21 mouse cellular contexts compared by ENCODE assay signal in the genomic region with DNA sequence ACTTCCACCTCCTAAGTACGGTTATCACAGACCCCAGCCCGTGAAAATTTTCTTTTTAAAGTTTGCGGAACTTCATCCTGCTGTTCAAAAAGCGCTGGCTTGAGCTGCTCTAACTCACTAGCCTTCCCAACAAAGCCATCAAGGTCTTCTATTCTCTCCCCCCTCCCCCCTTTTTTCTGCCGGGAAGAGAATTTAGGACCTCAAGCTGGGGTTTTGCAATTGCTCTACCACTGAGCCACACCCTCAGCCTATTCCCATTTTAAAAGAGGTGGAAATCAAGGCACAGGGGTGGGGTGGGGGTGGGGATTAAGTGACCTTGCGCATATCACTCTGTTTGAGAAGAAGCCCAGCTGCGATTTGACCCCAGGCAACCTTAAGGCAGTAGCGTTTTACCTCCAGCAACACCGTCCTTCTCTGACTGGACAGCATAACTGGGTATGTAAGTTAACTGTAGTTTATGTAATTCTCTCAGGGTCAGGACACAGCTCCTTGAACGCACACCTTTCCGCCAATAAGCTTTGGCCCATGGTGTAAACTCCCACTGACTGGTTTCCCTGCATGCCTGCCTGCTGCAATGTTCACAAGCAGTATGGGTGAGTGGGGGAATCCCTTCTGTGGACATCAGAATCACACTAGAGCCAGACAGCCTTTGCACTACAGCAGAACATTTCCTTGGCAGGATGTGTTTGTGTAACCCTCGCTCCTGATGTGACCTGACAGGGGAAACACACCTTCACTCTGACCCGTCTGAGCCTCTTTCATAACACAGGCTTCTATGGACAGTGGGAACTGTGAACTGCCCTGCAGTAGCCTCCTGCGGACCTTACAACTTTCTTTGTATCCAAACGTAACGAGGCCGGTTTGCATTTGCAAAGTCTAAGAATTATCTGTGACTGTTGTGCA. TPM values are rescaled to one million over a fixed set of nuclear protein-coding genes. Genes with fewer than 3 reads are reported as not detected.
DNase-seq lines count a peak whose midpoint lies in the region; ATAC-seq lines count a peak whose summit lies in the region.
"Had no signal": no experiment of that assay in that cellular context is flagged by ENCODE, and none has a peak within 500 bp of the region (broad histone marks: within the 10 kb centered on the region; RNA-seq: fewer than 3 reads in every experiment).

No protein-coding gene starts in this region.

- H3K9ac ChIP-seq in liver, embryonic 15.5 days = no peak overlapping the region
- no peak overlapping the region for H3K9ac ChIP-seq in liver, embryonic 12.5 days
- H3K9ac ChIP-seq: forebrain, embryonic 12.5 days; heart, embryonic 12.5 days; hindbrain, embryonic 12.5 days; liver, embryonic 14.5 days had no signal

- H3K27ac ChIP-seq in heart, embryonic 10.5 days = no peak overlapping the region
- H3K27ac ChIP-seq in liver, embryonic 15.5 days (replicated peaks) = peak overlapping the region; percentile 9; the same call in 1 of the 2 replicates
- H3K27ac ChIP-seq in liver, embryonic 12.5 days = no peak overlapping the region
- H3K27ac ChIP-seq: forebrain, embryonic 12.5 days; gastrocnemius, adult 2 months; hindbrain, embryonic 12.5 days; liver, embryonic 14.5 days had no signal

- H3K4me1 ChIP-seq in heart, embryonic 10.5 days = peaks cover 29% of the 10 kb centered on the region
- H3K4me1 ChIP-seq in liver, embryonic 15.5 days (replicated peaks) = peaks cover 38% of the 10 kb centered on the region
- H3K4me1 ChIP-seq in liver, embryonic 12.5 days = peaks cover 37% of the 10 kb centered on the region

- ATAC-seq in liver, embryonic 15.5 days (ENCODE audit: insufficient read depth) = no peak
- ATAC-seq in liver, embryonic 12.5 days = no peak
- ATAC-seq: intestine, postnatal 0 days had no signal

- no peak overlapping the region for H3K4me3 ChIP-seq in heart, embryonic 10.5 days
- H3K4me3 ChIP-seq in liver, embryonic 15.5 days (replicated peaks) = no peak overlapping the region
- no peak overlapping the region for H3K4me3 ChIP-seq in liver, embryonic 12.5 days
- H3K4me3 ChIP-seq: forebrain, embryonic 12.5 days; gastrocnemius, adult 2 months; heart, embryonic 12.5 days; hindbrain, embryonic 12.5 days had no signal

- H3K36me3 ChIP-seq in heart, embryonic 10.5 days = no peaks in the 10 kb centered on the region
- H3K36me3 ChIP-seq in liver, embryonic 15.5 days (replicated peaks) = no peaks in the 10 kb centered on the region
- no peaks in the 10 kb centered on the region for H3K36me3 ChIP-seq in liver, embryonic 12.5 days
- H3K36me3 ChIP-seq: forebrain, embryonic 12.5 days; heart, embryonic 12.5 days; hindbrain, embryonic 12.5 days had no signal

- peak; percentile 81 for DNase-seq in heart, adult 11 months
- DNase-seq in heart, embryonic 10.5 days (ENCODE audit: low spot score) = no peak
- DNase-seq in ES-CJ7 (ENCODE audit: low read depth, low spot score) = peak; percentile 96
- peak; percentile 92 for DNase-seq in ZHBTc4 (ENCODE audit: low read depth, low spot score)
- DNase-seq in embryo, embryonic 11 days = no peak
- DNase-seq: adrenal gland, adult 8-10 months; cerebellum, adult 9-10 months; gastrocnemius, adult 2 months; kidney, postnatal 4 days; lung, postnatal 10 days; right cerebral cortex, postnatal 25 days; spleen, adult 18-20 months had no signal

- no peaks in the 10 kb centered on the region for H3K27me3 ChIP-seq in heart, embryonic 10.5 days (ENCODE audit: insufficient read depth, poor library complexity, severe bottlenecking)
- H3K27me3 ChIP-seq in liver, embryonic 15.5 days = no peaks in the 10 kb centered on the region
- H3K27me3 ChIP-seq in liver, embryonic 12.5 days (replicated peaks) = no peaks in the 10 kb centered on the region
- H3K27me3 ChIP-seq: forebrain, embryonic 12.5 days; heart, embryonic 12.5 days had no signal

- 27% methylated on average over 17 of the region's 17 CpGs for WGBS in heart, embryonic 10.5 days
- WGBS in liver, embryonic 15.5 days (ENCODE audit: insufficient replicate concordance) = 51% methylated on average over 17 of the region's 17 CpGs
- 46% methylated on average over 17 of the region's 17 CpGs for WGBS in liver, embryonic 12.5 days (ENCODE audit: insufficient replicate concordance)

- no peak overlapping the region for H3K4me2 ChIP-seq in liver, embryonic 15.5 days
- no peak overlapping the region for H3K4me2 ChIP-seq in liver, embryonic 12.5 days
- H3K4me2 ChIP-seq: forebrain, embryonic 12.5 days; heart, embryonic 12.5 days; hindbrain, embryonic 12.5 days; midbrain, embryonic 11.5 days had no signal

- H3K9me3 ChIP-seq in heart, embryonic 10.5 days = no peaks in the 10 kb centered on the region
- no peaks in the 10 kb centered on the region for H3K9me3 ChIP-seq in liver, embryonic 15.5 days (replicated peaks)
- no peaks in the 10 kb centered on the region for H3K9me3 ChIP-seq in liver, embryonic 12.5 days (replicated peaks)
- H3K9me3 ChIP-seq: forebrain, embryonic 12.5 days; heart, embryonic 12.5 days; hindbrain, embryonic 12.5 days had no signal

RNA-seq across cellular contexts. Expression of gene Cic, which starts 3.3 kb away (rescaled TPM):
- 17.0 and 28.7 TPM in 2 replicates for polyA plus RNA-seq in heart, embryonic 10.5 days (2016; fragmentation: Nextera tagmentation; extraction: Ambion mirVana)
- 8.9 and 10.2 TPM in 2 replicates for polyA plus RNA-seq in liver, embryonic 15.5 days (2015; fragmentation: Nextera tagmentation; extraction: Ambion mirVana)
- 17.0 TPM in 2 replicates for polyA plus RNA-seq in liver, embryonic 12.5 days (2016; fragmentation: Nextera tagmentation; extraction: Ambion mirVana)

RNA-seq across cellular contexts. Expression of gene Erf, which starts 13.7 kb away (rescaled TPM):
- polyA plus RNA-seq in heart, embryonic 10.5 days (2016; fragmentation: Nextera tagmentation; extraction: Ambion mirVana) = 9.2 and 17.9 TPM in 2 replicates
- polyA plus RNA-seq in liver, embryonic 15.5 days (2015; fragmentation: Nextera tagmentation; extraction: Ambion mirVana) = 4.6 and 4.8 TPM in 2 replicates
- 6.5 and 7.5 TPM in 2 replicates for polyA plus RNA-seq in liver, embryonic 12.5 days (2016; fragmentation: Nextera tagmentation; extraction: Ambion mirVana)

RNA-seq across cellular contexts. Expression of gene Gsk3a, which starts 26.6 kb away (rescaled TPM):
- polyA plus RNA-seq in heart, embryonic 10.5 days (2016; fragmentation: Nextera tagmentation; extraction: Ambion mirVana) = 8.2 and 11.9 TPM in 2 replicates
- polyA plus RNA-seq in liver, embryonic 15.5 days (2015; fragmentation: Nextera tagmentation; extraction: Ambion mirVana) = 6.4 and 7.4 TPM in 2 replicates
- polyA plus RNA-seq in liver, embryonic 12.5 days (2016; fragmentation: Nextera tagmentation; extraction: Ambion mirVana) = 13.0 and 14.4 TPM in 2 replicates

RNA-seq across cellular contexts. Expression of gene Pafah1b3, which starts 33.6 kb away (rescaled TPM):
- polyA plus RNA-seq in heart, embryonic 10.5 days (2016; fragmentation: Nextera tagmentation; extraction: Ambion mirVana) = 147 and 189 TPM in 2 replicates
- 25.7 and 26.1 TPM in 2 replicates for polyA plus RNA-seq in liver, embryonic 15.5 days (2015; fragmentation: Nextera tagmentation; extraction: Ambion mirVana)
- 44.1 and 51.0 TPM in 2 replicates for polyA plus RNA-seq in liver, embryonic 12.5 days (2016; fragmentation: Nextera tagmentation; extraction: Ambion mirVana)

RNA-seq across cellular contexts. Expression of gene Prr19, which starts 37.0 kb away (rescaled TPM):
- 0.26 and 0.65 TPM in 2 replicates for polyA plus RNA-seq in heart, embryonic 10.5 days (2016; fragmentation: Nextera tagmentation; extraction: Ambion mirVana)
- polyA plus RNA-seq in liver, embryonic 15.5 days (2015; fragmentation: Nextera tagmentation; extraction: Ambion mirVana) = 0.07 TPM in 1 of 2 replicates, not detected in the other
- polyA plus RNA-seq in liver, embryonic 12.5 days (2016; fragmentation: Nextera tagmentation; extraction: Ambion mirVana) = 0.10 and 0.14 TPM in 2 replicates
- polyA plus RNA-seq: C2C12; heart, embryonic 12.5 days had no signal

Comparison
In these comparisons a context has a peak if more than half of its experiments do, and no peak if none do; other contexts are left out.
1. DNase-seq: peak in heart, adult 11 months (single experiment), ES-CJ7 (single experiment) and ZHBTc4 (single experiment); none in heart, embryonic 10.5 days (single experiment) and embryo, embryonic 11 days (single experiment).